Mouse (Mus musculus) mouse trophoblast stem cell (cell line): Measurements from ENCODE around the gene 6030468B19Rik.
"Not testable (repeated sequence)": the region's sequence is repeated elsewhere in the genome, so short reads cannot be mapped to it uniquely, and the experiment has no call there.

Experiments used
- in situ Hi-C, 2 experiments: fragments of 300-500 bp; cut with MseI, MboI; formaldehyde crosslinking; loops; 2 replicates in 1 of 2; 3 replicates in 1 of 2; pipeline ENCODE4 v1.15.1; 2025

The 6030468B19Rik gene

GRCm38 (mm10) chr11:117801650-117802049, 4.2 kb downstream of the 6030468B19Rik start:
- in situ Hi-C loops: no loop called here

DNA sequence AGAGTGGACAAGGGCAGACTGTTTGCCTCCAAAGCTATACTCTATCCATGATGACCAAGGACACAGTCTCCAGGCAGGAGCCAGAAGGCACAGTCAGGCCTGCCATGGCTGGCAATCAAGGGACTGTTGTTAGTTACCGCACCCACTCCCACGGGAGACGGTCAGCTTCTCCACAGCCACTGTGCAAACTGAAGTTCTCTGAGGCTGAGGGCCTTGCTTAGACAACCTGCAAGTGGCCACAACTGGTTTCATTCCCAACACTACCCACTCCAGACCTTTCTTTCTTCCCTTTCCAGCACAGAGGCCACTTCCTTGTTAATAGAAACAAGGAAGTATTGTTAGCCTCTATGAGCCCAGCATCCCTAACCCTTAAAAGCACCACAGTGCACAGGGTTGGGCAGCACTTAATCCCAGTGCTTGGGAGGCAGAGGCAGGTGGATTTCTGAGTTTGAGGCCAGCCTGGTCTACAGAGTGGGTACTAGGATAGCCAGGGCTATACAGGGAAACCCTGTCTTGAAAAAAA, 5.8 kb downstream of the 6030468B19Rik start:
- in situ Hi-C loops: no loop called here

GRCm38 (mm10) chr11:117806781-117807180, 9.3 kb downstream of the 6030468B19Rik start:
- in situ Hi-C loops: no loop called here

GRCm38 (mm10) chr11:117809407-117810311, 12.2 kb downstream of the 6030468B19Rik start, which contains the start of the genes Gm20708 and Syngr2:
Gene Gm20708 (plus strand): TSS chr11:117809668.
Gene Syngr2 (plus strand): TSS chr11:117809668.
- in situ Hi-C loops: no loop called here

DNA sequence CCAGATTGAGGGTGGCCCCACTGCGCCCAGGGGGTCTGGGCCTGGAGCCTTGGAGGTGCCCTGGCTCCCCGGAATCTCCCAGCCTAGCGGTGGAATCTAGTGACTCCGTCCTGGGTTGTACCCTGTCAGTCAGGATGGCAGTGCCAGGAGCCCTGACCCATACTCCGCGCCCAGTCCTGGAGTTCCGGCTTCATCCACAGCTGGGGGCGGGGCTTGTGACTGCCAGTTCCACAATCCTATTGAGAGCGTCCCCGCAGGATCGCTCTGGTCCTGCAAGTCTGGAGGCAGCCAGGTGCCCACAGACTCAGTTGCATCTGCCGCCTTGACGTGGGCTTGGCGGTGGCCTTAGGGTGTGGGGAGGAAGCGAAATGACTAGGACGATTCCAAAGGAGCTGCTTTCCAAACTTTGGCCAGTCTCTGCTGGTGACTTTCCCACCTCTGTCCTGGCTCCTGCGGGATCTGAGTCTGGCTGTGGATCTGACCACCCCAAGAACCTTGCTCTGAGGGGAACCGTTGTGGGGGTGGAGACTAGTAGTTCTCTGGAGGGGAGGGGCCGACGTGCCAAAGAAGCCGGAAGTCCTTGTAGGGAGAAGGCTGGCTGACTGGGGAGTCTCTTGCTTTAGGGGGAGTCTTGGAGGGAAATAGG, 13.1 kb downstream of the 6030468B19Rik start:
- in situ Hi-C loops: no loop called here

GRCm38 (mm10) chr11:117813867-117814266, 16.4 kb downstream of the 6030468B19Rik start:
- in situ Hi-C loops: no loop called here

DNA sequence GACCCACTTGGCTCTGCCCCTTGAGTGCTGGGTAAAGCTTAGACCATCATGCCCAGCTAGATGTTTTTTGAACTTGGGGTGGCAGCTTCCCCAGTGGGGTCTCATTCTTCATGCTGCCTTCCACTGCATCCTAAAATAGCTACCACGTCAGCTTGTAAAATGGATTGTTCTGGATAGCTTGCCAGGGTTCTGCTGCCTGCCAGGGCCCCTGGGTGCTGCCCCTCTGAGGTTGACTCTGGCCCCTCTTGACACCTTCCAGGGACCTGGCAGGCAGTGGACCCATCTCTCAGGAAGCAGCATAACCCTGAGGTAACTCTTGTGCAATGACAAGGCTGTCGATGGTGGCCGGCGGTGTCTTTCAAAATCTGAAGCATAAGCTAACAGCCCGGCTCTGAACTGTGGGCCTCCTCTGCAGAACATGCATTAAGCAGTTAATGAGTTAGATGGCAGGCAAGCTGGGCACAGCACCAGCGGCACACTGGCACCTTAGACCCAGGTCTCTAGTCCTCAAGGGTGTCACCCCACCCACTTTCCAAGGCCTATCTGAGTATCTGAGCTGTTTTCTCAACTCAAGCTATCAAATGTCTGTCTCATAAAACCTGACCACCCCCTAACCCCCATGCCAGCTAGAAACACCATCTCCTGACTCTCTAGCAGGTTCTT, 17.4 kb downstream of the 6030468B19Rik start:
- in situ Hi-C loops: no loop called here

- in situ Hi-C loops: not testable (repeated sequence)
Measured at GRCm38 (mm10) chr11:117815850-117816249, 18.4 kb downstream of the 6030468B19Rik start.

- in situ Hi-C loops: no loop called here
Measured at GRCm38 (mm10) chr11:117816389-117816996, 19.0 kb downstream of the 6030468B19Rik start.

DNA sequence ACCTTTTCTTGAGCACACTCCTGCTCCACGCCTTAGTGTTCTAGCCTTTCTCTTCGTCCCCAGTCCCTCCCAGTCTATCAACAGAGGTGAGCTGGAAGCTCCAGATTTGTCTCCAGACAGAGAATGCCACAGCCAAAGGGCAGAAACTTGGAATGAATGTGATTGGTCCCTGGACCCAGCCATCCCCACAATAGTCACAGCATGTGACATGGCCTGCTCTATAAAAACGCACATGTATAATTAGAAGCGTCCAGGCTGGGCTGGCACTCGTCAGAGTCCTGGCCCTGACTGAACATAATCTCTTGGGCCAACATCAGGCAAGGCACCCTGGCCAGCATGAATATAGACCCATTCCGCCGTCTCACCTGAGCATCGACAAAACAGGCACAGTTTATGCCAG, 21.6 kb downstream of the 6030468B19Rik start:
- in situ Hi-C loops: no loop called here

DNA sequence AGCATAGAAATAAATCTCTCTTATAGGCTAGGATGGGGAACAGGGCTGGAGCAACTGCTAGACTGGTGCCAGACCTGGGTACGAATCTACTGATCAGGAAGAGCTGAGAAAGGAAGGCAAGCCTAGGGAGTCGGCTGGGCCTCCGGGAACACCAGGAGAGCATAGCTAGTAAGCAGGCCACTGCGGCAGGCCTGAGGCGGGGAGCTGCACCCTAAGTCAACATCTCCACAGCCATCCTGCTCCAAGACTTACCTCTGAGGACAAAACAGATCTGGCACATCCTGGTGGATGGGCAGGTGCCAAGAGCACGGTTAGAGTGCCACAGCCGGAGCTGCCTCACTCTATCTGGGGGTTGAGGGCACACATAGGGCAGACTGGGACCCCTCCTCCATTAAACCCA, 22.7 kb downstream of the 6030468B19Rik start:
- in situ Hi-C loops: no loop called here

DNA sequence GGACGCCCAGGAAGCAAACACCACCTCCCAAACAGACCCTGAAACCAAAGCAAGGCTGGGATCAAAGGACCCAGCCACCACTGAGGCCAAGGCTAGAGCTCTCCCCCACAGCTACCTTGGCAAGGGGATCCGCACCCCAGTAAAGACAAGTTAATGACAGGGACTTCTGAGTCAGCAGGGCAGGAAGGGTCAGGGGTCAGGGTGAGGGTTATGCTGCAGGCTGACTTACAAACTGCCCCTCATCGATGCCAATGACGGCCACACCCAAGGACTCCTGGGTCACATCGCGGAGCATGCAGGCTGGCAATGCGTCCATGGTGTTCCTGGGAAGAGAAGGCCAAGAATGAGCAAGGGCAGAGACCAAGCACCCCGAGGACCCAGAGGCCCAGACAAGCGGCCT, 24.4 kb downstream of the 6030468B19Rik start:
- in situ Hi-C loops: no loop called here

- in situ Hi-C loops: no loop called here
Measured at GRCm38 (mm10) chr11:117822728-117823241, 25.3 kb downstream of the 6030468B19Rik start.

- in situ Hi-C loops: no loop called here
Measured at GRCm38 (mm10) chr11:117823411-117823810, 26.0 kb downstream of the 6030468B19Rik start.

GRCm38 (mm10) chr11:117824060-117824969, 26.9 kb downstream of the 6030468B19Rik start:
- in situ Hi-C loops: no loop called here

DNA sequence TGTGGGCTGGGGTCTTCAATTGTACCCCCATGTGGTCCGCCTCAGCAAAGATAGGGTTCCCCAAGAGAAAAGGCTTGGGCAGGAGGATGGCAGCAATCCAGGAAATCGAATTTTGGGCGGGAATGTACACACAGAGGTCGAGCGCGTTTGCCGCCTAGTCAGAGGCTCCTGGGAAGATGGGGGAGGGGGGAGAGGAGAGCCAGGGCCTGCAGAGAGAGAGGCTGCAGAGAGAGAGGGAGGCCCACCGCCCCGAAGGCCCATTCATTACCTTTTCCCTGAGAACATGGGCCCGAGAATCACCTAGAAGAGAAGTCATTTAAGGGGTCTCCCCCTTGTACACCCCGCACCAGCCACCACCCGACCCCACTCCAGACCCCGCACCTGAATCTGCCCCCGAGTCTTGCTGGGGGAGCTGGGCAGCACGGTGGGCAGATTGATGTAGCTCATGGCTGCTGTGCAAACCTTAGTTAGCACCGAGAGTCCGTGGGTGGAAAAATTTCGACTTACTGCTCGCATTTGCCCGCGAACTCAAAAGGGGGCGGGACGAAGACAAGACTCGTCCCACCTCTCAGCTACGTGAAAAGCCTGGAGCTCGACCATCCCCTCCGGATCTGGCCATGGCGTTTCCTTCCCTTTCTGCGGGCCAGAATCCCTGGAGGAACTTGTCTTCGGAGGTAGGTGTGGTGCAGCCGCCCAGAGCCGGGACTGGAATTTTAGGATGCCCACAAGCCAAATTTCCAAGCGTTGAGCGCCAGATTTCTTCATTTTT, 28.1 kb downstream of the 6030468B19Rik start, which contains the start of the genes Afmid and Tk1:
Gene Afmid (plus strand): TSS at position 592 of the 769 bp plus-strand sequence.
Gene Tk1 (minus strand): TSS at position 760 of the 769 bp plus-strand sequence.
- in situ Hi-C loops: no loop called here

- in situ Hi-C loops: no loop called here
Measured at GRCm38 (mm10) chr11:117826164-117826563, 28.7 kb downstream of the 6030468B19Rik start.

- in situ Hi-C loops: no loop called here
Measured at GRCm38 (mm10) chr11:117826916-117827315, 29.5 kb downstream of the 6030468B19Rik start.

DNA sequence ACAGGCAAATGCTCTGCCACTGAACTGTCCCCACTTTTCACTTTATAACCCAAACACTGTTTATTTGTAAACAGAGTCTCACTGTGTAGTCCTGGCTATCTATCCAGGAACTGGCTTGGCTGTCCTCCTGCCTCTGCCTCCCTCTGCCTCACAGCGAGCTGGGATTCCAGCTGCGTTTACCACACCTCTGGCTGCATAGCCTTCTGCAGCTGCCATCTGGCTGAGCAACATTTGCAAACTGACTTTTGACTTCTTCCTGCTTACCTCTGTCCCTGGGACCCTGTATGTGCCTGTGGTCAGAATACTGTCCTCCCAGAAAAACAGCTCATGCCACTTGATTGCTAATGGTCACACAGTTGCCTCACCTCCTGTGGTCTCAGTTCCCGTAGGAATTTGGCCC, 29.9 kb downstream of the 6030468B19Rik start:
- in situ Hi-C loops: no loop called here
